Mouse (Mus musculus) neural tube, embryonic 13.5 days (tissue): ENCODE results near the gene Cyb5r3. TPM values are rescaled to one million over a fixed set of nuclear protein-coding genes. Genes with fewer than 3 reads are reported as not detected.
"Not testable (repeated sequence)": the region's sequence is repeated elsewhere in the genome, so short reads cannot be mapped to it uniquely, and the experiment has no call there.

Experiments
- ATAC-seq: fragments of 200-750 bp; cut with Nextera tagmentation; 2 replicates; pipeline ENCODE4 v1.8.0; 2017; ENCODE audit warnings: low read depth, mild to moderate bottlenecking, moderate TSS enrichment, moderate library complexity
- H3K27ac ChIP-seq: fragments of 300-500 bp; sonication (generic); replicated peaks from 2 replicates; pipeline ENCODE4 v1.5.1; 2015; ENCODE audit warnings: moderate library complexity, mild to moderate bottlenecking, inconsistent platforms
- H3K27me3 ChIP-seq: fragments of 300-500 bp; sonication (generic); 2 replicates; pipeline ENCODE4 v1.6.1; 2015; ENCODE audit warnings: mild to moderate bottlenecking, inconsistent platforms
- H3K36me3 ChIP-seq: fragments of 300-500 bp; sonication (generic); 2 replicates; pipeline ENCODE4 v1.6.1; 2015; ENCODE audit warnings: mild to moderate bottlenecking, inconsistent platforms
- H3K4me1 ChIP-seq: fragments of 300-500 bp; sonication (generic); replicated peaks from 2 replicates; pipeline ENCODE4 v1.6.1; 2015; ENCODE audit warnings: inconsistent platforms
- H3K4me2 ChIP-seq: fragments of 300-500 bp; sonication (generic); 2 replicates; pipeline ENCODE4 v1.6.1; 2015; ENCODE audit warnings: inconsistent platforms, mild to moderate bottlenecking, moderate library complexity
- H3K4me3 ChIP-seq: fragments of 300-500 bp; sonication (generic); 2 replicates; pipeline ENCODE4 v1.5.1; 2015; ENCODE audit warnings: mild to moderate bottlenecking, inconsistent platforms
- H3K9ac ChIP-seq: fragments of 300-500 bp; sonication (generic); 2 replicates; pipeline ENCODE4 v1.6.1; 2015; ENCODE audit warnings: moderate library complexity, mild to moderate bottlenecking, inconsistent platforms
- H3K9me3 ChIP-seq: fragments of 300-500 bp; sonication (generic); 2 replicates; pipeline ENCODE4 v1.6.1; 2016; ENCODE audit warnings: inconsistent platforms
- WGBS: fragments of 180-500 bp; shearing (Covaris S2); methylation state at CpG from one replicate; pipeline ENCODE4 v1.1.7; 2015; 5-methylcytosine and 5-hydroxymethylcytosine counted together
- polyA plus RNA-seq: library from polyadenylated mRNA; unstranded; fragments of >200 nt; fragmentation: Nextera tagmentation; extraction: Ambion mirVana; gene quantifications from 2 replicates; pipeline ENCODE4 v1.2.1, GENCODE M21; 2015

The Cyb5r3 gene
- polyA plus RNA-seq, 1 experiment from 2014 or later = 140 TPM

- ATAC-seq = no peak
- H3K4me3 ChIP-seq = no peak overlapping the region
- no peak overlapping the region for H3K27ac ChIP-seq
- H3K9me3 ChIP-seq = no peaks in the 10 kb centered on the region
- H3K36me3 ChIP-seq = peaks cover 89% of the 10 kb centered on the region
- no peak overlapping the region for H3K9ac ChIP-seq
- WGBS = 88% methylated on average over 6 of the region's 6 CpGs
- no peaks in the 10 kb centered on the region for H3K4me1 ChIP-seq
- no peak overlapping the region for H3K4me2 ChIP-seq
- no peaks in the 10 kb centered on the region for H3K27me3 ChIP-seq
Observed at GRCm38 (mm10) chr15:83134671-83135070, 37.7 kb downstream of the Cyb5r3 start.

DNA sequence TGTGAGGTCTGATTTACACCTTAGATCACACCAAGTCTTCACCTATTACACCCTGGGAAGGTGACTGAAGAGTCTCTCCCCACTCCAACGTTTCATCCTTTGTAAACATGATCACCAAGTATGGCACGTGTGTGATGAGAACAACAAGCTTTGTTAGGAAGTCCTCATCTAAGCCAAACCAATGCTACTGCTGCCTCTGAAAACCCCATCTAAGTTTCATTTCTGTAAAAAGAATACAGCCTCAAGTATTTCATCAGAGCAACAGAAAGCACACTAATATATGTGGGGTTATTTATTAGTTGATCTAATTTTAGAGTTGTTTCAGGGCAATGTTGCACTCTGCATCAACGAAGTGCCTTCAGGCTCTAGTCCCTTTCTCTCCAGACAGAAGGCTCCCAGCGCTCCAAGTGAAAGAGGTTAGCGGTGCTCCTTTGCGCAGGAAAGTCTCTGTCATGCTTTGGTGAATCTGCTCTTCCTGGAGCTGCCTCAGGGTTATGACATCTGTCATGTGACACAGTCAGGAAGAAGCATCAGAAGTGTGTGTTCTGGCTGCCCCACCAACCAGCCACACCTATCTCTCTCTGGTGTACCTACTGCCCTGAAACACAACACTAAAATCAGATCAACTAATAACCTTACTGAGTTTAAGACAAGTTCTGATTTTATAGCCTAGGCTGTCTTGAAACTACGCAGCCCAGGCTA, 42.7 kb downstream of the Cyb5r3 start:
- H3K27ac ChIP-seq = no peak overlapping the region
- 89% methylated on average over 7 of the region's 7 CpGs for WGBS
- no peak overlapping the region for H3K9ac ChIP-seq

DNA sequence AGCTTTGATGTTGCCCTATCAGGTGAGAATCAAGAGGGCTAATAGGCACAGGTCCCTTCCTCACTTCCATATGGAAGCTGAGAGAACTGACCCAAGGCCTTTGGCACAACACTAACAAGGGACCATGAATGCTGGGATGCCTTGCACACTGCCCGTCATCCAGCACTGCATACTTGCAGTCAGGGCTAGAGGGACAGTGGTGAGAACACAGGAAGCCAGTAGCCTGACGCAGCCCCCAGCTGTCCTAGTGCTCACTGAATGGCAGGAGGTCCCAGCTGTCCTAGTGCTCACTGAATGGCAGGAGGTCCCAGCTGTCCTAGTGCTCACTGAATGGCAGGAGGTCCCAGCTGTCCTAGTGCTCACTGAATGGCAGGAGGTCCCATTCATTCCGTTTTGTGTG, 45.4 kb downstream of the Cyb5r3 start:
- not testable (repeated sequence) for H3K9ac ChIP-seq, H3K4me2 ChIP-seq, ATAC-seq, H3K27me3 ChIP-seq, H3K9me3 ChIP-seq, H3K4me3 ChIP-seq
- 0 out of 2 replicates have a peak overlapping the region, but pooled peaks have one; percentile 20 for H3K27ac ChIP-seq
- H3K4me1 ChIP-seq = peaks cover 12% of the 10 kb centered on the region
- WGBS = 29% methylated on average over 3 of the region's 3 CpGs
- H3K36me3 ChIP-seq = peaks cover 73% of the 10 kb centered on the region

More for the DNA sequence above, 42.7 kb downstream of the Cyb5r3 start:
- ATAC-seq = no peak
- Histone ChIP-seq H3K9me3 (no peaks in the 10 kb centered on the region), H3K4me3 (no peak overlapping the region), H3K36me3 (peaks cover 96% of the 10 kb centered on the region), H3K27me3 (no peaks in the 10 kb centered on the region), H3K4me1 (peaks cover 12% of the 10 kb centered on the region), H3K4me2 (no peak overlapping the region)

DNA sequence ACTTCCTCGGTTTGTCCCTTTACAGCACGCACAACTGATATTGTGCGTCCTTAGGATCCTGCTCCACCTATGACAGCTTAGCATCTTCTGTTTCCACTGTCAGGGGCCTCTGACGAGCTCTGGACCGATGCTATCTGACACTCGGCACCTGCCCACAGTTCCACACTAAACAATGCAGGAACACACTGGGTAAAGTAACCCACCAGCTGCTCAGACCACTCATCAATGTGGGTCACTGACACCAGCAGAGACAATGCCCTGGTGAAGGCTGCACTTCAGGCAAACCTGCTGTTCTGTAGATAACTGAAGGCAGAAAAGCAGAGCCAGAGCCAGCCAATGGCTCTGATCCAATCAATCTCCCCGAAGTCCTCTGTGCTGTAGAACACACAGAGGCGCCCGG, 45.8 kb downstream of the Cyb5r3 start:
- 0 out of 2 replicates have a peak overlapping the region, but pooled peaks have one; percentile 20 for H3K27ac ChIP-seq
- ATAC-seq = no peak
- H3K4me2 ChIP-seq = no peak overlapping the region
- H3K4me1 ChIP-seq = peaks cover 15% of the 10 kb centered on the region
- no peak overlapping the region for H3K4me3 ChIP-seq
- H3K9ac ChIP-seq = no peak overlapping the region
- peaks cover 68% of the 10 kb centered on the region for H3K36me3 ChIP-seq
- no peaks in the 10 kb centered on the region for H3K27me3 ChIP-seq
- no peaks in the 10 kb centered on the region for H3K9me3 ChIP-seq
- WGBS = 85% methylated on average over 9 of the region's 9 CpGs

GRCm38 (mm10) chr15:83124625-83125024, 47.8 kb downstream of the Cyb5r3 start:
- WGBS = 78% methylated on average over 5 of the region's 5 CpGs
- Histone ChIP-seq H3K27me3 (no peaks in the 10 kb centered on the region), H3K4me1 (peaks cover 24% of the 10 kb centered on the region), H3K9me3 (no peaks in the 10 kb centered on the region), H3K27ac (no peak overlapping the region), H3K4me3 (no peak overlapping the region), H3K36me3 (peaks cover 54% of the 10 kb centered on the region), H3K4me2 (no peak overlapping the region), H3K9ac (no peak overlapping the region)
- ATAC-seq = no peak

GRCm38 (mm10) chr15:83122566-83123145, 49.7 kb downstream of the Cyb5r3 start, which contains the start of gene Rrp7a:
TSS of gene Rrp7a (minus strand) at chr15:83122801.
- Histone ChIP-seq H3K9ac (peak within 1 kb of the TSS; percentile 83), H3K4me2 (peak within 1 kb of the TSS; percentile 81), H3K36me3 (peaks cover 53% of the 10 kb centered on the region), H3K9me3 (no peaks in the 10 kb centered on the region), H3K4me3 (peak within 1 kb of the TSS; percentile 88), H3K4me1 (peaks cover 28% of the 10 kb centered on the region), H3K27ac (peak within 1 kb of the TSS; percentile 89), H3K27me3 (no peaks in the 10 kb centered on the region)
- ATAC-seq = peak; percentile 89
- WGBS = 10% methylated on average over 32 of the region's 32 CpGs

GRCm38 (mm10) chr15:83121709-83122565, 50.5 kb downstream of the Cyb5r3 start:
- peak overlapping the region; percentile 81 for H3K4me2 ChIP-seq
- peak; percentile 60 for ATAC-seq
- peaks cover 27% of the 10 kb centered on the region for H3K4me1 ChIP-seq
- peaks cover 53% of the 10 kb centered on the region for H3K36me3 ChIP-seq
- H3K27me3 ChIP-seq = no peaks in the 10 kb centered on the region
- peak overlapping the region; percentile 89 for H3K27ac ChIP-seq
- no peaks in the 10 kb centered on the region for H3K9me3 ChIP-seq
- H3K4me3 ChIP-seq = peak overlapping the region; percentile 88
- 4% methylated on average over 43 of the region's 43 CpGs for WGBS
- H3K9ac ChIP-seq = peak overlapping the region; percentile 83

DNA sequence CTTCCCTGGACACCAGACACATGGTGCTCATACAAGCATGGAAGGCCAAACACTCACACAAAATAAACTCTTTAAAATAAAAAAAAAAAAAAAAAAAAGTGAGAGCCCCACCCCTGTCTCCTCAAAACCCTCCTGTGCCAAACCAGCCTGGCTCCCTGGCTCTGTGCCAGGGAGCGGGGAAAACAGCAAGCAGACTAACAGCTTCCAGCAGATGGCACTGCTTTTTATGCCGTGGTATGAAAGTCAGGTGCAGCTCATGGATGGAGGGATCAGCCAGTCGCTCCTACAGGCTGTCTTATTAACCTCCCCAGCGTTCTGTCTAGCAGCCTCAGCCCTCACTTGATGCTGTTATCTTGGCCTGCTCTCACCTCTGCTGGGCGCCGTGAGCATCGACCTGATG, 54.0 kb downstream of the Cyb5r3 start:
- 59% methylated on average over 7 of the region's 7 CpGs for WGBS

GRCm38 (mm10) chr15:83115071-83115470, 57.3 kb downstream of the Cyb5r3 start:
- Histone ChIP-seq H3K27me3 (no peaks in the 10 kb centered on the region), H3K36me3 (peaks cover 49% of the 10 kb centered on the region), H3K9me3 (no peaks in the 10 kb centered on the region), H3K4me3 (no peak overlapping the region), H3K27ac (no peak overlapping the region), H3K4me2 (no peak overlapping the region), H3K9ac (no peak overlapping the region), H3K4me1 (peaks cover 39% of the 10 kb centered on the region)
- WGBS = 52% methylated on average over 6 of the region's 6 CpGs
- ATAC-seq = no peak

More for the DNA sequence above, 54.0 kb downstream of the Cyb5r3 start:
- Histone ChIP-seq H3K4me3 (no peak overlapping the region), H3K9me3 (no peaks in the 10 kb centered on the region), H3K27me3 (no peaks in the 10 kb centered on the region), H3K36me3 (peaks cover 50% of the 10 kb centered on the region), H3K9ac (no peak overlapping the region), H3K27ac (no peak overlapping the region), H3K4me2 (no peak overlapping the region), H3K4me1 (peaks cover 30% of the 10 kb centered on the region)
- ATAC-seq = no peak

DNA sequence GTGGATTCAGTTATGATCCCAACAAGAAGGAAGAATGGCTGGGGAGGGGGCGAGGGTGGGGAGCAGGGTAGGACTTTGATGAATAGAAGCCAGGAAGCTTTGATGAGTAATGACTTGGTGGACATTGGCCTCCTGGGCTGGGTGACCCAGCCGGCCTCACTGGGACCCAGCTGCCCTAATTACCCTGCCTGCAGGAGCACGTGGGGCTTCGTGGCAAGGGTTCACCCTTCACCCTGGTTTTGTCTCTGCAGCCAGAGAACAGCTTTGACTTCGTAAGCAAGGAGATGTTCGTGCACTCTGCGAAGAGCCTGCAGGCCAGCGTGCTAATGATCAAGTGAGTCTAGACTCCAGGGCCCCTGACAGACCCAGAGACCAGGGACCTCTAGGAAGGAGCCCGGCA, 58.3 kb downstream of the Cyb5r3 start:
- no peak overlapping the region for H3K4me2 ChIP-seq
- peaks cover 39% of the 10 kb centered on the region for H3K36me3 ChIP-seq
- 0 out of 2 replicates have a peak overlapping the region, but pooled peaks have one; percentile 1 for H3K27ac ChIP-seq
- ATAC-seq = no peak
- H3K4me3 ChIP-seq = no peak overlapping the region
- H3K9ac ChIP-seq = no peak overlapping the region
- H3K9me3 ChIP-seq = no peaks in the 10 kb centered on the region
- H3K4me1 ChIP-seq = peaks cover 39% of the 10 kb centered on the region
- WGBS = 64% methylated on average over 9 of the region's 9 CpGs
- no peaks in the 10 kb centered on the region for H3K27me3 ChIP-seq

- H3K9me3 ChIP-seq = no peaks in the 10 kb centered on the region
- WGBS = 10% methylated on average over 11 of the region's 11 CpGs
- peak; percentile 76 for ATAC-seq
- H3K4me2 ChIP-seq = no peak overlapping the region
- H3K9ac ChIP-seq = no peak overlapping the region
- H3K36me3 ChIP-seq = peaks cover 28% of the 10 kb centered on the region
- H3K4me1 ChIP-seq = peaks cover 36% of the 10 kb centered on the region
- no peak overlapping the region for H3K4me3 ChIP-seq
- H3K27ac ChIP-seq = no peak overlapping the region
- no peaks in the 10 kb centered on the region for H3K27me3 ChIP-seq
Observed at GRCm38 (mm10) chr15:83112898-83113297, 59.5 kb downstream of the Cyb5r3 start.

GRCm38 (mm10) chr15:83111874-83112273, 60.5 kb downstream of the Cyb5r3 start:
- 86% methylated on average over 7 of the region's 7 CpGs for WGBS
- Histone ChIP-seq H3K27ac (no peak overlapping the region), H3K4me2 (no peak overlapping the region), H3K9ac (no peak overlapping the region), H3K9me3 (no peaks in the 10 kb centered on the region), H3K27me3 (no peaks in the 10 kb centered on the region), H3K36me3 (peaks cover 18% of the 10 kb centered on the region), H3K4me1 (peaks cover 40% of the 10 kb centered on the region), H3K4me3 (no peak overlapping the region)
- no peak for ATAC-seq
